Mouse (Mus musculus) MEL (cell line): ENCODE measurements at regions not wholly inside any gene's neighbourhood (a gene's known extent, or its start where the extent isn't known, plus 50 kb on each side); places are given as distances from the start of the nearest gene placed in this dataset.

Experiments
- CHD2 ChIP-seq: IDR thresholded peaks from 2 replicates; pipeline ENCODE4 v1.6.1; 2011; ENCODE audit warnings: low read length, improper control_type of control experiment
- CTCF ChIP-seq, 3 experiments: IDR thresholded peaks in 2 of 3; conservative IDR thresholded peaks in 1 of 3; 2 replicates each; pipeline ENCODE4 v1.5.1; 2011 to 2012; ENCODE audit warnings: low read length in 3 of 3, low read depth in 2 of 3, mild to moderate bottlenecking in 2 of 3, improper control_type of control experiment in 1 of 3, inconsistent platforms in 1 of 3, mixed read lengths in 1 of 3, moderate library complexity in 1 of 3; ENCODE audit not compliant: control insufficient read depth in 1 of 3, insufficient read depth in 1 of 3, poor library complexity in 1 of 3, severe bottlenecking in 1 of 3
- POLR2A ChIP-seq, 2 experiments: IDR thresholded peaks; 2 replicates each; pipeline ENCODE4 v1.6.1; 2011 to 2012; ENCODE audit warnings: low read length in 2 of 2, mild to moderate bottlenecking in 2 of 2, control low read depth in 1 of 2, improper control_type of control experiment in 1 of 2, low read depth in 1 of 2, moderate library complexity in 1 of 2; ENCODE audit not compliant: control insufficient read depth in 1 of 2, insufficient read depth in 1 of 2, poor library complexity in 1 of 2
- RCOR1 ChIP-seq: IDR thresholded peaks from 2 replicates; pipeline ENCODE4 v1.6.1; 2012; ENCODE audit warnings: low read depth, mild to moderate bottlenecking, inconsistent platforms, low read length, improper control_type of control experiment
- SMC3 ChIP-seq: IDR thresholded peaks from 2 replicates; pipeline ENCODE4 v1.6.1; 2011; ENCODE audit warnings: low read depth, low read length, improper control_type of control experiment
- ZC3H11A ChIP-seq: IDR thresholded peaks from 2 replicates; pipeline ENCODE4 v1.6.1; 2012; ENCODE audit warnings: low read depth, mild to moderate bottlenecking, inconsistent platforms, low read length, improper control_type of control experiment

GRCm38 (mm10) chr1:154062666-154063065 lies 138.3 kb upstream of the Zfp648 start:
- TF ChIP-seq ZC3H11A (no peak), RCOR1 (no peak), CHD2 (no peak), SMC3 (no peak), CTCF (IDR thresholded peaks at IDR 0.05 in 2 of 3, conservative IDR thresholded peaks at IDR 0.05 in 1 of 3; ENCODE audit: control insufficient read depth in 1 of 3, insufficient read depth in 1 of 3, low read depth in 2 of 3, low read length in 3 of 3, poor library complexity in 1 of 3, severe bottlenecking in 1 of 3) (no peak), POLR2A (IDR thresholded peaks at IDR 0.05; ENCODE audit: control insufficient read depth in 1 of 2, insufficient read depth in 1 of 2, low read depth in 1 of 2, low read length in 2 of 2, poor library complexity in 1 of 2) (no peak)
